Mouse (Mus musculus) testis, adult 2 months (tissue): ENCODE results near the gene Lingo3.

Experiments used
- CTCF ChIP-seq: fragments of 200-500 bp; IDR thresholded peaks from 2 replicates; pipeline ENCODE4 v1.5.1; 2012; ENCODE audit warnings: low read depth, mild to moderate bottlenecking, inconsistent platforms, low read length, moderate library complexity; ENCODE audit not compliant: control insufficient read depth, insufficient read depth, insufficient replicate concordance
- POLR2A ChIP-seq: fragments of 200-500 bp; IDR thresholded peaks from 2 replicates; pipeline ENCODE4 v1.6.1; 2012; ENCODE audit warnings: low read depth, mild to moderate bottlenecking, inconsistent platforms, low read length, moderate library complexity; ENCODE audit not compliant: control insufficient read depth

GRCm38 (mm10) chr10:80807057-80807627 is 36.7 kb downstream of the Lingo3 start:
- TF ChIP-seq POLR2A (no peak; the same call in 1 of the 2 replicates), CTCF (no peak)
